Mouse (Mus musculus) testis, adult 2 months (tissue): Measurements from ENCODE around the gene Usp38. TPM values are rescaled to one million over a fixed set of nuclear protein-coding genes. Genes with fewer than 3 reads are reported as not detected.

Source experiments
- H3K27ac ChIP-seq: fragments of 200-500 bp; 2 replicates; pipeline ENCODE4 v1.5.1; 2012; ENCODE audit warnings: low read depth, low read length; ENCODE audit not compliant: control insufficient read depth, insufficient read depth
- H3K27me3 ChIP-seq: fragments of 200-500 bp; 2 replicates; pipeline ENCODE4 v1.6.1; 2012; ENCODE audit warnings: mild to moderate bottlenecking, low read length, moderate library complexity; ENCODE audit not compliant: control insufficient read depth, insufficient read depth
- H3K36me3 ChIP-seq: fragments of 200-500 bp; 2 replicates; pipeline ENCODE4 v1.6.1; 2012; ENCODE audit warnings: mild to moderate bottlenecking, low read length; ENCODE audit not compliant: control insufficient read depth, insufficient read depth
- H3K4me1 ChIP-seq: fragments of 200-500 bp; 2 replicates; pipeline ENCODE4 v1.6.1; 2012; ENCODE audit warnings: low read length; ENCODE audit not compliant: control insufficient read depth, insufficient read depth
- H3K4me3 ChIP-seq: fragments of 200-500 bp; 2 replicates; pipeline ENCODE4 v1.5.1; 2012; ENCODE audit warnings: low read depth, mild to moderate bottlenecking, low read length, moderate library complexity, mixed read lengths; ENCODE audit not compliant: control insufficient read depth
- CTCF ChIP-seq: fragments of 200-500 bp; IDR thresholded peaks from 2 replicates; pipeline ENCODE4 v1.5.1; 2012; ENCODE audit warnings: low read depth, mild to moderate bottlenecking, inconsistent platforms, low read length, moderate library complexity; ENCODE audit not compliant: control insufficient read depth, insufficient read depth, insufficient replicate concordance
- POLR2A ChIP-seq: fragments of 200-500 bp; IDR thresholded peaks from 2 replicates; pipeline ENCODE4 v1.6.1; 2012; ENCODE audit warnings: low read depth, mild to moderate bottlenecking, inconsistent platforms, low read length, moderate library complexity; ENCODE audit not compliant: control insufficient read depth
- polyA plus RNA-seq: library from polyadenylated mRNA; depleted of rRNA; stranded (reverse); fragments of >200 nt; gene quantifications from 2 replicates; pipeline ENCODE4 v1.2.3, GENCODE M21; 2012; rRNA removed

The Usp38 gene
- polyA plus RNA-seq, 1 experiment: 8.1 TPM

DNA sequence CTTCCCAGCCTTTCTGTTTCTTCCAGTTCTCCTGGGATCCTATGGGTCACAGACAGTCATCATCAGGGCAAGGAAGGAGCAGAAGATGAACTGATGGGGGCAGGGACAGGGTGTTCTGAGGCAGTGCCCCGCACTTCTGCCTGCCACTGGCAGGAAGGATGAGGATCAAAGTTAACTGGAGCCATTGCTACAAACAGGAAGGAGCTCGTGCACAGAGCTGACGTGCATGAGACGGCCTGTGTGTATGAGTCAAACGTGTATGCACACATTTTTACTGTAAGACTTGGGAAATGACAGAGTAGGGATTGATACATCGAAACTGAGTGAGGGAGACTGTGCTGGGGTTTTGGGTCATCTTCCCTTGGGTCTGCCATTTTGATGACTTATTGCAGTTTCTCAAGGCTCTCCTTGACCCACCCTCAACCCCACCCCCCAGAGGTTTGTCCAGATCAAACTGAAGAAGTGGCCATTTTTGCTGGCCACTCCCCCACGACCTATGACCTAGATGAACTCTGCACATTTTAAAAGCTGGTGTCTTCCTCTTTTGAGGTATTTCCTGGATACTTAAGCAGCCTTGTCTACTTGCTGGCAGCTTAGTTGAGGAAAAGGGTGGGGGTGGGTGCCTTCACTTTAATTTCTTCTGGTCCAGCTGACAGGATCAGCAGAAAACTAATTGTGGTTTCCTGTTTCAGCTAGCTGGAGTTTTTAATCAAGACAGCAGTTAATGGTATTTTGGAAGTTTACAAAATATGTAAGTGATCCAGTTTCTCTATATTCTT, 66.1 kb downstream of the Usp38 start:
- H3K36me3 ChIP-seq: no peaks in the 10 kb centered on the region
- no peak overlapping the region for H3K27ac ChIP-seq
- TF ChIP-seq POLR2A (no peak), CTCF (no peak)
- H3K4me3 ChIP-seq: no peak overlapping the region
- H3K27me3 ChIP-seq: no peaks in the 10 kb centered on the region
- H3K4me1 ChIP-seq: no peaks in the 10 kb centered on the region

DNA sequence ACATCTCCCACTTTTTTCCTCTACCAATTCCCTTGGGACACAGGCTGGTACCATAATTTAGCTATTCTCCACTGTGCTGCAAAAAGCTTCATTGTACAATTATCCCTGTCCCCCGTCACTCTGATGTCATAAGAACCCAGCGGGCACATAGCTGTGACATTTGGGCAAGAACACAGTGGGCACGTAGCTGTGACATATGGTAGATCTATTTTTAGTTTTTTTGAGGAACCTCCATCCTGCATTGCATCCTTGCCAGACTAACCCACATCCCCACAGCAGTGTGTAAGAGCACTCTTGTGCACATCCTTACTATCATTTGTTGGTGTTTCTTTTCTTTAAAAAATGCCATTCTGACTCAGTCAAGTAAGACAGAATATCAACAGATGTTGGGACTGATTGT, 71.0 kb downstream of the Usp38 start:
- H3K4me3 ChIP-seq: no peak overlapping the region
- H3K27me3 ChIP-seq: no peaks in the 10 kb centered on the region
- no peaks in the 10 kb centered on the region for H3K36me3 ChIP-seq
- no peaks in the 10 kb centered on the region for H3K4me1 ChIP-seq
- TF ChIP-seq POLR2A: no peak
- no peak for TF ChIP-seq CTCF
- H3K27ac ChIP-seq: no peak overlapping the region

DNA sequence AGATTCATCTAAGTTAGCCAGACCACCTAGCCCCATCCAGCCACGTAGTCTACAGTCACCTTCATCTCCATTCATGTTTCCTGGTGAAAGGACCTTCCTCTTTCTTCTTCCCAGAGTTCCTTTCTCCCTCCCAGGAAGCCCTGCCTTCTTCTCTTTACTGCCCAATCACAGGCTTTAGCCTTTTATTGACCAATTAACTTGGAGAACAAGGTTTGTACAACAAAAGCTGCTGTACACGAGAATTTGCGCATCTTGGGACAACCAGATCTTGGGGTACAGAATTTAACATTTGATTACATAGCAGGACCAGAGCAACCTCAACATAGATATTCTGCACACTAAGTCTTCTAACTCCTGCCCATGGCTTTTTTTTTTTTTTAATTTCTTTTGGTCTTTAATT, 73.1 kb downstream of the Usp38 start:
- H3K4me3 ChIP-seq: no peak overlapping the region

DNA sequence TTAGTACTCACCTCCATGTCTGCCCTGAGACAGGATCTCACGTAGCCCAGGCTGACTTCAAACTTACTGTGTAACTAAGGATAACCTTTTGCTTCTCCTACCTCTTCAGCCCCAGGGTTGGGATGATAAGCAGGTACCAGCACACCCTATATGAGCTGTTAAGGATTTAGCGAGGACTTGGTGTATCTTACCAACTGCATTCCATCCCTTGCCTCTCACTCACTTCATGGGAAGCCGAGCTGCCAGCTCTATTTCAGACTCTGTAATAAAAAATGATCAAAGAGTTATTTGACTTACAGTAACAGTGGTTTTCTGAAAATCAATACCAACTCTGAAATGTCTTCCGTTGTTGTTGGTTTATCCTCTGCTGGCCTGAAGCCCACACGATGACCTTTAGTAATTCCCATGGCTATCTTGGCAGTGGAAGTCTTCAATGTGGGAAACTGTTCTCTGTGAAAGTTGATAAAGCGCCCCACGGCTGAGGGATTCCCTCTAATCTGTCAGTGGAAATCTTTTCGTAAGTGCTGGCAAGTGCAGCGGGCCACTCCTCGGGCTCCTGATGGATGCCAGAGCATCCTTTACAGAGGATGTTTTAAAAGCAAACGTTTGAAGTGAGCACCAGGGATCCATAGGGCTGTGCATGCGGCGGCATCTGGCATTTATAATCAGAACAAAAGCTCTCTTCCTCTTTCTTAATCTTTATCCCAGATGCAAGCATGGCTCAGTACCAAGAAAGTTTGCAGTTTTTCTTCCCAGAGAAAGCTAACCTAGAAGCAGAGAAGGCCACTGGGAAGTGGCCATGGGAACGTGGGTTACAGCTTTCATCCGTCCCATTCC, 76.7 kb downstream of the Usp38 start:
- no peaks in the 10 kb centered on the region for H3K36me3 ChIP-seq
- no peak overlapping the region for H3K4me3 ChIP-seq
- H3K27me3 ChIP-seq: no peaks in the 10 kb centered on the region
- no peak overlapping the region for H3K27ac ChIP-seq
- TF ChIP-seq CTCF: no peak
- TF ChIP-seq POLR2A: no peak
- no peaks in the 10 kb centered on the region for H3K4me1 ChIP-seq

More for the DNA sequence above, 73.1 kb downstream of the Usp38 start:
- Histone ChIP-seq H3K27me3 (no peaks in the 10 kb centered on the region), H3K36me3 (no peaks in the 10 kb centered on the region), H3K27ac (no peak overlapping the region), H3K4me1 (no peaks in the 10 kb centered on the region)
- no peak for TF ChIP-seq CTCF
- TF ChIP-seq POLR2A: no peak

Other genes with a start within 250 kb of the Usp38 start
- gene Gab1, start 134.4 kb downstream of the Usp38 start, polyA plus RNA-seq: 9.8 and 11.3 TPM in 2 replicates